Mouse (Mus musculus): ENCODE measurements around the gene Spns2.

The Spns2 gene

DNA sequence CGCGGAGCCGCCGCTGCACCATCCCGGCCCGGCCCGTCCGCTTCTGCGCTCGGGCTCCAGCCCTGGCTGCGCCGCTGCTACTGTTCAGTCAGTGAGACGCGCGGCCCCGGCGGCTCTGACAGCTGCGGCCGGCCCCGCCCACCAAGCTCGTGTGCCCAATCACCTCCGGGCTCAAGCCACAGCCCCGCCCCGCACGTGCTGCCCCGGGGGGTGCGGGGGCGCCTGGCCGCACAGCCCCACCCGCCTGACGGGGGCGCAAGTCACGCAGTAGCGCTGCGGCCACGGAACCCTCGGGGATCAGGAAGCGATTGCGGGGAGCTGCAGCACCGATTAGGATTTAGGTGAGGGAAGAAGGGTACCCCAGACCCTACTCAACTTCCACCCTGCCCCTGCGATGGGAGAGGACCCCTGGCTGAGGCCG lies at the start of gene Spns2:
TSS of gene Spns2 (minus strand) at position 24 of the 421 bp plus-strand sequence.
- peak; percentile 91 for DNase-seq (ENCODE audit: low spot score)

DNA sequence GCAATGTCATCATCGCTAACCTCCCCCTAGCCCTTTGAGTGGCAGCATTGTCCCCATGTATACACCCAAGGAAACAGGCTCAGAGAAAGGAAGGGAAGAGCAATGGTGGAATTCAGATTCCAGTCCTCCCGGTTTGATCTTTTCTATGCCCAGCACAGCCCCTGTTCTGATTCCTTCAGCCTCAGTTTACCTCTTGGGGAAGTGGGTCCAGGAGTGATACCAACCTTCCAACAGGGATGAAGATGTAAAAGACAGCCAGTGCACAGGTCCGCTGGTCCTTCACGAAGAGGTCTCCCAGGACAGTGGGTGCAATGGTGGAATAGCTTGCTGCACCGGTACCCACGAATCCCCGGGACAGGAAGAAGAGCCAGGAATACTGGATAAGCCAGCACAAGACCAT lies 49.1 kb upstream of the Spns2 start:
- no peak for DNase-seq (ENCODE audit: low spot score)

DNA sequence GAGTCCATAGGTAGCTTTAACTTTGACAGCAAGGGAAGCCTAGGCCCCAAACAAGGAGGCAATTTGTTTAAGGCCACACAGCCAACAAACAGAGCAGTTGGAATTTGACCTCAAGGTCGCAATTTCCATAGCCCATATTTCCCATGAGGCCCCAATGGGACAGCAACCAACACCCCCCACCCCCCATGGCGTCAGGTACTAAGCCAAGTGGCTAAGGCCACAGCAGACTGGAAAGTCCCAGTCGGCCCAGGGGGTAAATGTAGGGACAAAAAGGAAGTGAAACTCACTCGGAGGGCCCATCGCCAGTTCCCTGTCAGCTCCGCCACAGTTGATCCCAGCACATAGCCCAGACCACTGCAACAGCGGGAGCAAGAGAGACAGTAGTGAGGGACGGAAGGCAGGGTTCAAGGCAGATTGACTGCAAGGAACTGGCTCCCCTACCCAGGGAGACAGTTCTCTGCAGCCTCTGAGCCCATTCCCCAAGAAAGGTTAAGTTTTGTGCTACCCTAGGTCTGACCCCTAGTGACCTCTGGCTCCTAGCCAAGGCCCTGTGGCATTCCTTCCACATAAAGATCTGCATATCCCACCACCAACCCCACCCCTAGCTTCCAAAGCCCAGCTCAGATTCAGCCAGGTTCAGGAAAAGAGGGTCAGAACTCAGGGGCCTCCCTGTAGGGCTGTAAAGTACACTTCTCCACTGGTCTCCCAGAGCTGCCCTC lies 48.5 kb upstream of the Spns2 start:
- DNase-seq (ENCODE audit: low spot score), result peak; percentile 71

DNA sequence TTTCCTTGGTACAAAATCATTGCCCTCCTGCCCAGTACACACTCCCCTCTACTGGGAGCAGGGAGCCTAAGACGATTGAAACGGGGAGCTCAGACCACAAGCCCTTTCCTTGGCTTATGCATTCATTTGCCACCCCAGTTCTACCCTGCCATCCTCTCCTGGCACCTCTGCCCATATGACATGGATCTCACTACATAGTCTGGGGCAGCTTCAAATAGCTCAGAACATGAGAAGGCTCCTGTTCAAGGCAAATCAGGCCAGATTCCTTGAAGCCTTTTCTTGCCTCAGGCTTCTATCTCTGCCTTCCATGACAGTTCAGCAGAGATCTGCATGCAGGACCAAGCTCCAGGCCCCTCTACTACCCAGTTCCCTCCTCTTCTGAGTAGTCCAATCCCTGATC lies 47.8 kb upstream of the Spns2 start:
- DNase-seq (ENCODE audit: low spot score), result no peak

DNA sequence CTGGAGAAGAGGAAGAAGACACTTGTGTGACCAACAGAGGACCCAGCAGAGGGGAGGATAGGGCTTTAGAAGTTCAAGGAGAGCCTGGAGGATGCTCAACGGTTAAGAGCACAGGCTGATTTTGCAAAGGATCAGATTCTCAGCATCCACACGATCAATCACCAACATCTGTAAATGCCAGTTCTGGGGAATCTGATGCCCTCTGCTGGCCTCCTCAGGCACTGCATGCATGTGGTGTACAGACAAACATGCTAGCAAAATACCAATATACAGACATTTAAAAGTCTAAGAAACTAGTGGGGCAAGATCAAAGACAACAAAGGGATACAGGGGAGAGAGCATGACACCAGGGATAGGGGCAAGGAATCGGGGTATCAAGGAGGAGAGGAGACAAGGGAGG lies 45.8 kb upstream of the Spns2 start:
- no peak for DNase-seq (ENCODE audit: low spot score)

DNA sequence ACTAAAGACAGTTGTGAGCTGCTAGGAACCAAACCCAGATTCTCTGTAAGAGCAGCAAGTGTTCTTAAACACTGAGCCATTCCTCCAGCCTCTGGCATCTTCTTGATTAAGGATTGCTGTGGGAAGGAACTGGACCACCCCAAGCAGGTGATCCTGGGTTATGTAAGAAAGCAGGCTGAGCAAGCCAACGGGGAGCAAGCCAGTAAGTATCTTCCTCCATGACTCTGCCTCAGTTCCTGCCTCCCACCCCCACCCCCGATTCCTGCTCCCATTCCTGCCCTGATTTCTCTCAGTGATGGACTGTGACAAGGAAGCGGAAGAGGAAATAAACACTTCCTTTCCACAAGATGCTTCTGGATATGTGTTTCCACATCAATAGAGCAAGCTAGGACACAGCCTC lies 43.2 kb upstream of the Spns2 start:
- no peak for DNase-seq (ENCODE audit: low spot score)

DNA sequence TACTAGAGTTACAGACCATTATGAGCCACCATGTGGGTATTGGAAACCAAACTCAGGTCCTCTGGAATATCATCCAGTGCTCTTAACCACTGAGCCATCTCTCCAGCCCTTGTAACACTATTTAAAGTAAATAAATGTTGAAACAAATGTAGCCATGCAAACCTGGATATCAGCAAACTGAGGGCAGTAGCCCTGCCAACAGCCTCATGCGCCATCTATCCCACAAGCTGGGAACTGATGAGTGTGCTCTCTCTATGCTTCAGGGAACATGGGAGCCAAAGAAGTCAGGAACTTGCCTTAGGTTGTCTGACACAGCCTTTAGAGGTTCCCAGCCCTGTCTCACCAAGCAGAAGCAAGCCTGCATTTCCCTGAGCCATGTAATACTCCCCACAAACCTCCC lies 41.9 kb upstream of the Spns2 start:
- no peak for DNase-seq (ENCODE audit: low spot score)

DNA sequence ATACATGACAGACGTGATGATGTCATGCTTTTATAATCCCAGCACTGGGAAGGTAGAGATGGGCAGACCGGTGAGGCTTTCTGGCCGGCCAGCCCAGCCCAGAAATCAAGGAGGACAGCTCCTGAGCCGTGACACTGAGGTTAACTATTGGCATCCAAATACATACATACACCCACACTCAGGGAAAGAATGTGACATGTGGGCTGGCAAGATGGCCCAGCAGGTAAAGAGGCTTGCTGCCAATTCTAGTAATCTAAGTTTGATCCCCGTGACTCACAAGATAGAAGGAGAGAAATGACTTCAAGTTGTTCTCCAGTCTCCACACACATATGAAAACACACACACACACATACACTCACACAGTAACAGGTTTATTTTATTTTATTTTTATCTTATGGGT lies 41.4 kb upstream of the Spns2 start:
- no peak for DNase-seq (ENCODE audit: low spot score)

DNA sequence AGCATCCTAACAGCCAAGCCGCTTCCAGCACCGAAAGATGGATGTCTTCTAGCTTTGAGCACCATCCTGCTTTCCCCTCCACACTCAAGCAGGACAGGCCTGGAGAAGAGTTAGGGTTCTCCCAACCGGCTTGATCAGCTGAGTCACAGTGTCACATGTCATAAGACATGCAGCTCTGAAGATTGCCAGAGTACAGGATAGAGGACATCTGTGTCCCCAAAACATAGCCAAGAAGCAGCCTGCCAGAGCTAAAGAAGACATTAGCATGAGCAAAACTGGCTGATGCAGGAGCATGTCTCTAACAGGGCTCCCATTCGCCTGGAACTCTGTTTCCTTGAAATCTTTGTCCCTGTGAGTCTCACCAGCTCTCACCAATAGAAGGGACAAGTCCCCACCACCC lies 36.5 kb upstream of the Spns2 start:
- no peak for DNase-seq (ENCODE audit: low spot score)

DNA sequence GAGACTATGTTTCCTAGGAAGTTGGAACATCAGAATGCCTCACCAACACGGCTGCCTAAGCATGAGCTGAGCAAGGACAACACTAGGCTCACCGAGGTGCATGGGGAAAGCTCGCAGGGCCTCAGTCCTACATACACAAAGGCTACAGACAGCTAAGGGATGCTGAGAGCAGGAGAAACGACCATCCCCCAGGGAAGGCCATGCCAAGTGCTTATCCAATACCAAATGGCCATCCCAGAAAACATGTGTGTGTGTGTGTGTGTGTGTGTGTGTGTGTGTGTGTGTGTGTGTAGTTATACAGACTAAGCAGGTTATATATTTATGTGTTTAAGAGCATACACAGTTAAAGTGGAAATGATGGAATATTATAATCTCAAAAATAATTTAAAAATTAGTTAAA lies 34.0 kb upstream of the Spns2 start:
- DNase-seq (ENCODE audit: low spot score), result no peak

DNA sequence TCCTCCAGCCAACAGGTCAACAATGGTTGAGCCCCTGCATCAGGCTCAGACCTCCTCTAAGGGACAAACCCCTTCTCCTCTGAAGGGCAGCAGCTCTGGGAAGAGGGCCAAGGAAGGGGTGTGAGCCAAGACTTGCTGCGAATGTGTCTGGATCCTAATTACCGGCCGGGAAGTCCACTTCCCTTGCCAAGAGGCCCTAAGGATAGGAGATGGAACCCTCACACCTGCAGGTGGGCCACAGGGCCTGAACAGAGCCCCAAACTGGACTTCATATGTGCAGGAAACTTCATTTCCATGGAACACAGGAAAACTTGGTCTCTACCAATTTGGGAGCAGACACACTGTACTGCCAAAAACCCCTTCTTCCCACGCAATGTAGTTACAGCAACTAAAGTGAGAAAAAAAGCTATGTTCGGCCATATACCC lies 32.9 kb upstream of the Spns2 start:
- no peak for DNase-seq (ENCODE audit: low spot score)

DNA sequence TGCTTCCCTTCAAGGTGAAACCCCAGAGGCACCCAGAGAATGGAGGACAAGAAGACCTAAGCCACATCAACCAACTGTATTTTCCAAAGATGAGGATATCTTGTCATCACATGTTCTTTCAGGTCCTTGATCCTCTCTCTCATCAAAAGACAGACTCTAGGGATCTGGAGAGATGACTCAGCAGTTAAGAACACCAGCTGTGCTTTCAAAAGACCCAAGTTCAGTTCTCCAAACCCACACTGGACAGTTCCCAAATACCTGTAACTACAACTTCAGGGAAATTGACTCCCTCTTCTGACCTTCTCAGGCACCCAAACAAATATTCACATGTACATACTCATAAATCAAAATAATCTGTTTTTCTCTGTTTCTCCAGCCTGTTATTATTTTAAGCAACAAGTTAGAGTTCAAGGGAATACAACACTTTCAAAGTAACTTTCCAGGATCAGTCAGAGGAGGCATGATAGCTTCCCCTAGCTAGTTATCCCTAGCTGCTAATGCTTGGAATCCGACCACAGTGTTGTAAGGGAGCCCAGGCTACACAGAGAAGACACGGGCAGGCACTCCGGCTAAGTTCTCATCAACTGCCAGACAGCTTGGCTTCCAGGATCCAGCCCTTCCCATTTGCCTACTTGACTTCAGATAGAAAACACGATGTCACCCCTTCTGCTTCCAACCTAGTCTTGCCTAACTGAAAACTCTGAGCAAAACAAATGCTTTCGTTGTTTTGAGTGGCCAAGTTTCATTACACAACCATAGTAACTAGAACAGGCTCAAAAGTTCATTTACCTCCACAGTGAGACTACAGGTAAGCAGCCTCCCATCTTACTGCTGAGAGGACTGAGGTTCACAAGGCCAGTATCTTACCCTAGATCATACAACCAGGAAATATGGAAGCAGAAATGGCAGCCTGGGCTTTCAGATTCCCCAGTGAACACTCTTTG lies 32.2 kb upstream of the Spns2 start:
- DNase-seq (ENCODE audit: low spot score), result no peak

DNA sequence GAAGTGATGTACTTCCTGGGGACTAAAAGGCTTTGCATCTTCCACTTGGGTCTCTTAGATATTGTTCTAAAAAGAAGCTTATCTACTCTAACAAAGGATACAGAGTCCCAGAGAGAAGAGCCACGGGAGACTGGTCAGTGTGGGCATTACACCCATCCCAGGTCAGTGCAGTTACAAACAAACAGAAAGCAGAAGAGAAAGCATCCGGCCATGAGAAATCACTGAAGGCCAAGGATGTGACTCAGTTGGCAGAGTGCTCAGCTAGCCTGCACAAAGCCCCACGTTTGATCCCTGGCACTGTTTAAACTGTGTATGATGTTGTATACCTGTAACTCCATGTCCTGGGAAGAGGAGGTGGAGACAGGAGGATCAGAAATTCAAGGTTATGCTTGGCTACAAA lies 30.2 kb upstream of the Spns2 start:
- no peak for DNase-seq (ENCODE audit: low spot score)

DNA sequence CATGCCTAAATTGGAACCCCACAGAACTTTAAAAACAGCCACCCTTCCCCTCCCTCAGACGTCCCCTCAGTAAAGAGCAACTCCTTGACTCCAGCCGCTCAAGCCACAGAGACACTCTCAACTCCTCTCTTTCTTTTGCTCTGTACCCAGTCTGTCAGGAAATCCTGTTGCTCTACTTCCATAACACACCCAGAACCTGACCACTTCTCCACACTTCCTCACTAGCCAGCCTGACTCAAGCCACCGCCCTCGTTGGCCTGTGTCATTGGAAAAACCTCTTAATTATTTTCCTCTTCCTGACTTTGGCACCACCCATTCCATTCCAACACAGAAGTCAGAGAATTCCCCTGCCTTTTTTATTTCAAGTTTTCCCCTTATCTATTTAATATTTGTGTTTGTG lies 29.5 kb upstream of the Spns2 start:
- no peak for DNase-seq (ENCODE audit: low spot score)

DNA sequence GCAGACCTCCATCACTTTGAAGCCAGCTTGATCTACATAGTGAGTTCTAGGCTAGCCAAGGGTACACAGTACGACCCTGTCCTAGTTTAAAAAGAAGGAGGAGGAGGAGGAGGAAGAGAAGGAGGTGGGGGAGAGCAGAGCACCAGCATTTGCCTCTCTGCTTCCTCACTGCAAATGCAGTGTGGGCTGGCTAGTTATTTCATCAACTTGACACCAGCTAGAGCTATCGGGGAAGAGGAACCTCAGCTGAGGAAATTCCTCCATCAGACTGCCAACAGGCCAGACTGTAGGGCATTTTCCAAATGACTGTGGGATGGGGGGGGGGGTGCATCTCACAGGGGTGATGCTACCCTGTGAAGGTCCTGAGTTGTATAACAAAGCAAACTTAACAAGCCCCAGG lies 28.7 kb upstream of the Spns2 start:
- DNase-seq (ENCODE audit: low spot score), result no peak

DNA sequence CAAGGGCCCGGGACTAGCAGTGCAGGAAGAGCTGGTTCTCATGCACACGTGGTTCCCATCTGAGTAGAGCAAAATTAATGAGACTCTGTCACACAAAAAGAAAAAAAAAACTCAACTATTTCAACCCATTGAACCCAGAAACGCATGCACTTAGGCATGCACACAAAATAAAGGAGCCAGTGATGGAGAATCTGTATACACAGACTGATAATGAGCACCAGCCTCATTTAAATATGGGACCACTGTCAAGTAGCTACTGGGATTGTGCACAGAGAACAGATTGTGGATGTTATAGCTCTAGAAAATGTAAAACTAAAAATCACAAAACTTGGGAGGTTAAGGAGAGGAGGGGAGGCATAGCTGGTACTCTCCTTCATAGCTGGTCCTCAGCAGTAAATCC lies 25.3 kb upstream of the Spns2 start:
- no peak for DNase-seq (ENCODE audit: low spot score)

DNA sequence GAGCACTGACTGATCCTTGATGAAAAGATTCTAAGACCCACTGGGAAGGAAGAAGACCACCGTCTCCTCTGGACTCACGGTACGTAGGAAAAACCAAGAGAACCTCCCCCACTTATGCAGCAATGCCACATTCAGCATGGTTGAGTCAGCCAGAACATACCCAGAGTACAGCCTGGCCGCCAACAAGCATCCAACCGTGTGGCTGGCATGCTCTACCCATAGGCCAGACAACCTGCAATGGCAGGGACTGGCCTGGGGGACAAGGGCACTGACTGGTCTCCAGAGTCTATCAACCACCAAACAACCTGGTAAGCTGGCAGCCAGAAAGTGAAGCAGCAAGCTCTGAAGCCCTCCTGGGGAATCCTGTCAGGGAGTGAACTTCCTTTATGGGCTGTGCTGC lies 18.9 kb upstream of the Spns2 start:
- no peak for DNase-seq (ENCODE audit: low spot score)

DNA sequence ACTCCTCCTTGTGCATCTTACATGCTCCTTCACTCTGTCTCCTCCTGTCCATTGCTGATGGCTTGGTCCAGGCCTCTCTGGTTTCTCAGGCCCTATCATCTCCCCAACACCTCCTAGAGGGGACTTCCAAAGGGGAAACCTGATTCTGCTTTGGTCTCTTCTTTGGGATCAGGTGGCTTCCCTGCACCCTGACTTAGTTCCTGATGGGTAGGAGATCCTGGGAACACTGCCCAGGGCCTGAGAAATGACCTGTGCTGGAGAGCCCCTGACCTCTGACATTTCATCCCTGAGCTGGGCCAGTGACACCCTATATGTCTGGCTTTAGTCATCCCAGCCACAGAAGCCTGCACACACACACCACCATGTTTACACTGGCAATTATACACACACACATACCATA lies 17.9 kb upstream of the Spns2 start:
- DNase-seq (ENCODE audit: low spot score), result no peak

DNA sequence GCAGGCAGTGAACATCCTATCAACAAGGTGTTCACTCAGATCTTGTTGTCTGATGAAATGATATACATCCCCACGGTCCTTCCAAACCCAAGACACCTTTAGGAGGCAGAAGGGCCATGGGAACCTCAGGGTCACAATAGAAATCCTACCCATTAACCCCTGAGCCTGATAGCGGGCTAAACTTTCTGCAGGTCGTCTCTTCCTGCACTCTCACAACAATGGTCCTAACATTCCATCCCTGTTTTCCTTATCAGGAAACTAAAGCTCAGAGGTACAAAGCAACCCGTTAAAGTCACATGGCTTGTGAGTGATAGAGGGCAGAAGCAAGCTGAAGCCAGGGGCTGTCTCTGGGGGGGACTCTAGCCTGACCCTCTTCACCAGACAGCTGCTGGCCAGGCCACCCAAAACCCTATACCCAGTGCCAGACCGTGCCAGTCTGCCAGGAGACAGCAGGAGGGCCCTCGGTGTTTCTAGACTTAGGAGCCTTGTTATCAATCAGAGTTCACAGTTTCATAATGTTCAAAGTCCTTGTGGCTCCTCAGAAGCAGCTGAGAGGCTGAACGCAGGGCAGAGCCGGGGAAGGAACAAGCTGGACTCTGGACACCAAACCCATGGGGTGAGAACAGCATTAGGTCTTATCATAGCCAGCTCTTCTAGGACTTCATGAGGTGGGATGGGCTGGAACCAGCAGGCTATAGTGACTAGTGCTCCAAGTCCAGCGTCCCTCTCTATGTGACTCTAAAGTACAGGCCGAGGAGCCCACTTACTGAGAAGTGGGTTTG lies 14.5 kb upstream of the Spns2 start:
- DNase-seq (ENCODE audit: low spot score), result peak; percentile 85

DNA sequence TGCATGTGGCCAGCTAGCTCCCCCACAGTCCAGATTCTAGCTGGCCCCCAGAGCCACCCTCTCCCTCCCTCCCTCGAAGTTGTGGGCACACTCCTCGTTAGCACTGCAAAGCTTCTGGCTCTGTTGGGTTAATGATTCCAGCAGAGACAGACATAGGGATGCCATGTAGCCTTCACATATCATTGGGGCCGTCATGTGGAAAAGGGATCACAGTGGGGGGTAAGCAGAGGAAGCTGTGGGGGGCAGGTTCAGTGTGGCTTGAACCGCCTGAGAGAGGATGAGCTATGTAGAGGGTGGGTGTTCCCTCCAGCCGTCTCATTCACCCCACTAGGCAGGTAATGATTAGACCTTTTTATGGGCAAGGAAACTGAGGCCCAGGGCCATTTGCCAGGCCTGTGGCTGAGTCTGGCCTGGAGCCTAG lies 13.8 kb upstream of the Spns2 start:
- DNase-seq (ENCODE audit: low spot score), result no peak

DNA sequence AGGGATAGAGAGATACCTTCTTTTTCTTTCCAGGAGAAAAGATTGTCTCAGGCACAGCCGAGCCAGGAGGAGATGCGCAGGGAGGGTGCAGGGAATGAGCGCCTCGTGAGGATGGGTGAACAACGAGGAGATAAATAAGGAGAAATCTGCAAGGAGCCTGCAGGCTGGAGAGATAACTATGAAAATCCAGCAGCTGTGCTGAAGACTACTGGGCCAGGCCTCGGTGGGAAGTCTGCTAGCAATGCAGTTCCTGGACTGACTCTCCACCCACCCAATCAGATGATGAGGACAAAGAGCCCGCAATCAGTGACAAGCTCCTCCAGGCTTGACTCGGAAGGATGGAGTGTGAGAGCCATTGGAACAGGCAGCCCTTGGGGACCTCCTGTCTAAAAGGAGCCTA lies 12.5 kb upstream of the Spns2 start:
- DNase-seq (ENCODE audit: low spot score), result peak; percentile 41

DNA sequence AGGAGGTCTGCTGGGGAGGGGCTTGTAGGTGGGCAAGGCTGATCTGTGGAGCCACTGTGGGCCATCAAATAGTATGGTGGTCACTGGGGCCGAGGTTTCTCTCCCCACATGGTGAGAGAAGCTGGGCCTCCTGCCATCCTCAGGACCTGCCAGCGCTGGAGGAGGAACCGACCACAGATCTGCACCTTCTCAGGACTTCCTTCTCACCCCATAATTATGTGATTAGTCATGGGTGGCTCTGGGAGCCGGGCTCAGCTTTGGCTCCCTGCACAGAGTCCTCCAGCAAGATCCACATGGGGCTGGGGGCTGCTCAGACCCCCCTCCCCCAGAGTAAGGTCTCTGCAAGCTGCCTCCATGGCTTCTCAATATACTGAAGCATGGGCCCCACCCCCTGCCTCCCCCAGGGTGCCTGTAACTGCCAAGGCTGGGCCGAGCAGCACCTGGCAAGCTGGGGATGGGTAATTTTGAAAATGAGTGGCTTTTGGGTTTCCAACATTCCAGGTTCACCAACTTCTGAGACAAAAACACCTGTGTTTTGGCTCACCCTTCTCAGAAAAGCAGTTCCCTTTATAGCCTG lies 11.8 kb upstream of the Spns2 start:
- DNase-seq (ENCODE audit: low spot score), result no peak
